Mouse (Mus musculus) CH12.LX (cell line): ENCODE measurements around the gene Cdh18. TPM values are rescaled to one million over a fixed set of nuclear protein-coding genes. Genes with fewer than 3 reads are reported as not detected.

ENCODE experiments used
- DNase-seq: peaks from one replicate; pipeline ENCODE4 v3.0.0-alpha.2; 2013; ENCODE audit errors: extremely low read depth
- H3K27ac ChIP-seq: 2 replicates; pipeline ENCODE4 v1.5.1; 2012; ENCODE audit warnings: low read depth, mild to moderate bottlenecking, control low read depth, moderate library complexity; ENCODE audit not compliant: insufficient read depth
- H3K27me3 ChIP-seq: replicated peaks from 2 replicates; pipeline ENCODE3; 2012; ENCODE audit warnings: inconsistent platforms
- H3K36me3 ChIP-seq, 2 experiments: replicated peaks in 1 of 2; 2 replicates each; pipeline versions ENCODE3 to v1.6.1; 2012; ENCODE audit warnings: inconsistent platforms in 1 of 2, low read length in 1 of 2, mild to moderate bottlenecking in 1 of 2, mixed read lengths in 1 of 2, moderate library complexity in 1 of 2; ENCODE audit not compliant: control insufficient read depth in 1 of 2, insufficient read depth in 1 of 2
- H3K4me1 ChIP-seq, 2 experiments: 2 replicates each; pipeline ENCODE4 v1.6.1; 2012; ENCODE audit warnings: inconsistent platforms in 1 of 2, moderate library complexity in 1 of 2; ENCODE audit not compliant: insufficient read depth in 2 of 2, control insufficient read depth in 1 of 2
- H3K4me2 ChIP-seq: 2 replicates; pipeline ENCODE4 v1.6.1; 2012; ENCODE audit warnings: low read depth, mild to moderate bottlenecking, control low read depth; ENCODE audit not compliant: poor library complexity, insufficient read depth, severe bottlenecking
- H3K4me3 ChIP-seq, 3 experiments: fragments of 150-350 bp in 1 of 3; sonication (generic) in 1 of 3; replicated peaks in 1 of 3; 2 replicates each; pipeline versions ENCODE3 to v1.5.1; 2011 to 2012; ENCODE audit warnings: low read depth in 2 of 3, low read length in 2 of 3, mild to moderate bottlenecking in 2 of 3, moderate library complexity in 2 of 3, control low read depth in 1 of 3, improper control_type of control experiment in 1 of 3, inconsistent platforms in 1 of 3, mixed read lengths in 1 of 3; ENCODE audit not compliant: poor library complexity in 1 of 3
- H3K79me2 ChIP-seq: replicated peaks from 2 replicates; pipeline ENCODE4 v1.6.1; 2012; ENCODE audit warnings: mild to moderate bottlenecking, moderate library complexity; ENCODE audit not compliant: control insufficient read depth, poor library complexity, insufficient read depth, severe bottlenecking; ENCODE audit errors: extremely low read depth
- H3K9ac ChIP-seq: 2 replicates; pipeline ENCODE4 v1.6.1; 2012; ENCODE audit warnings: low read depth, mild to moderate bottlenecking, control low read depth, moderate library complexity; ENCODE audit not compliant: insufficient read depth
- H3K9me3 ChIP-seq: replicated peaks from 2 replicates; pipeline ENCODE3; 2012; ENCODE audit warnings: low read length, inconsistent platforms, mixed read lengths
- BHLHE40 ChIP-seq: IDR thresholded peaks from 2 replicates; pipeline ENCODE4 v1.6.1; 2011; ENCODE audit warnings: mild to moderate bottlenecking, low read depth, low read length, improper control_type of control experiment
- CTCF ChIP-seq, 2 experiments: IDR thresholded peaks in 1 of 2; conservative IDR thresholded peaks in 1 of 2; 2 replicates each; pipeline ENCODE4 v1.5.1; 2011 to 2012; ENCODE audit warnings: low read depth in 2 of 2, low read length in 2 of 2, improper control_type of control experiment in 1 of 2, inconsistent platforms in 1 of 2, mild to moderate bottlenecking in 1 of 2, moderate library complexity in 1 of 2
- E2F4 ChIP-seq: IDR thresholded peaks from 2 replicates; pipeline ENCODE4 v1.6.1; 2011; ENCODE audit warnings: low read depth, low read length, improper control_type of control experiment; ENCODE audit not compliant: insufficient replicate concordance
- ELF1 ChIP-seq: IDR thresholded peaks from 2 replicates; pipeline ENCODE4 v1.6.1; 2014; ENCODE audit warnings: low read depth, mild to moderate bottlenecking, inconsistent platforms, low read length, improper control_type of control experiment
- HCFC1 ChIP-seq: IDR thresholded peaks from 2 replicates; pipeline ENCODE4 v1.6.1; 2012; ENCODE audit warnings: low read depth, mild to moderate bottlenecking, inconsistent platforms, low read length, improper control_type of control experiment
- JUN ChIP-seq: IDR thresholded peaks from 2 replicates; pipeline ENCODE4 v1.6.1; 2011; ENCODE audit warnings: low read depth, mild to moderate bottlenecking, low read length, improper control_type of control experiment, moderate library complexity; ENCODE audit not compliant: insufficient read depth
- JUND ChIP-seq: conservative IDR thresholded peaks from 2 replicates; pipeline ENCODE4 v1.6.1; 2011; ENCODE audit warnings: low read depth, low read length, improper control_type of control experiment
- KAT2A ChIP-seq: IDR thresholded peaks from 2 replicates; pipeline ENCODE4 v1.6.1; 2012; ENCODE audit warnings: low read length, improper control_type of control experiment, inconsistent platforms; ENCODE audit not compliant: insufficient replicate concordance
- MAFK ChIP-seq: IDR thresholded peaks from 2 replicates; pipeline ENCODE4 v1.6.1; 2011; ENCODE audit warnings: low read length, improper control_type of control experiment; ENCODE audit not compliant: insufficient replicate concordance
- MEF2A ChIP-seq: IDR thresholded peaks from 2 replicates; pipeline ENCODE4 v1.6.1; 2014; ENCODE audit warnings: low read depth, mild to moderate bottlenecking, inconsistent platforms, low read length, improper control_type of control experiment, borderline replicate concordance
- NELFE ChIP-seq: IDR thresholded peaks from 2 replicates; pipeline ENCODE4 v1.6.1; 2011; ENCODE audit warnings: low read depth, low read length, improper control_type of control experiment
- NRF1 ChIP-seq: IDR thresholded peaks from 2 replicates; pipeline ENCODE4 v1.6.1; 2014; ENCODE audit warnings: low read depth, mild to moderate bottlenecking, inconsistent platforms, low read length, improper control_type of control experiment, moderate library complexity
- PAX5 ChIP-seq: IDR thresholded peaks from 2 replicates; pipeline ENCODE4 v1.6.1; 2012; ENCODE audit warnings: low read length, inconsistent platforms, mixed read lengths
- POLR2AphosphoS2 ChIP-seq: IDR thresholded peaks from 2 replicates; pipeline ENCODE4 v1.6.1; 2011; ENCODE audit warnings: low read depth, low read length, improper control_type of control experiment
- RAD21 ChIP-seq: IDR thresholded peaks from 2 replicates; pipeline ENCODE4 v1.6.1; 2011; ENCODE audit warnings: low read depth, mild to moderate bottlenecking, low read length, improper control_type of control experiment, moderate library complexity
- RCOR1 ChIP-seq: conservative IDR thresholded peaks from 2 replicates; pipeline ENCODE4 v1.6.1; 2012; ENCODE audit warnings: low read depth, mild to moderate bottlenecking, inconsistent platforms, low read length, improper control_type of control experiment
- TBP ChIP-seq: conservative IDR thresholded peaks from 2 replicates; pipeline ENCODE4 v1.6.1; 2011; ENCODE audit warnings: low read depth, low read length, improper control_type of control experiment
- TCF12 ChIP-seq: IDR thresholded peaks from 2 replicates; pipeline ENCODE4 v1.6.1; 2014; ENCODE audit warnings: low read depth, mild to moderate bottlenecking, inconsistent platforms, low read length, improper control_type of control experiment
- USF2 ChIP-seq: conservative IDR thresholded peaks from 2 replicates; pipeline ENCODE4 v1.6.1; 2011; ENCODE audit warnings: low read depth, low read length, improper control_type of control experiment
- ZNF384 ChIP-seq: IDR thresholded peaks from 2 replicates; pipeline ENCODE4 v1.6.1; 2012; ENCODE audit warnings: low read depth, low read length, improper control_type of control experiment, inconsistent platforms
- dilution Hi-C: fragments of 300-500 bp; cut with MboI; formaldehyde crosslinking; loops from 2 replicates; pipeline ENCODE4 v1.14.3; 2020; ENCODE audit warnings: low sequenced_read_pairs; ENCODE audit not compliant: extremely low pct_unique_long_range_greater_than_20kb, extremely low pct_ligation_motif_present
- in situ Hi-C: fragments of 300-500 bp; cut with MboI; formaldehyde crosslinking; loops from 3 replicates; pipeline ENCODE4 v1.14.3; 2019; ENCODE audit warnings: low sequenced_read_pairs, low pct_ligation_motif_present, low pct_unique_long_range_greater_than_20kb, mixed read lengths
- polyA plus RNA-seq: library from polyadenylated mRNA; unstranded; fragments of >175 nt; gene quantifications from 2 replicates; pipeline ENCODE4 v1.2.1, GENCODE M21; 2012; ENCODE audit warnings: low read depth; ENCODE audit not compliant: insufficient read length
- total RNA-seq, 2 experiments: library from RNA; depleted of rRNA; stranded (reverse); fragments of 300-350 nt in 1 of 2; fragments of >200 nt in 1 of 2; gene quantifications; 2 replicates each; pipeline ENCODE4 v1.2.3; 2012 to 2014

The Cdh18 gene
- total and polyA plus RNA-seq, 3 experiments, result not detected

- Histone ChIP-seq H3K36me3 (no peaks in the 10 kb centered on the region), H3K4me3 (no peak overlapping the region), H3K9me3 (peaks cover 28% of the 10 kb centered on the region), H3K27ac (no peak overlapping the region), H3K79me2 (no peaks in the 10 kb centered on the region), H3K27me3 (no peaks in the 10 kb centered on the region), H3K9ac (no peak overlapping the region), H3K4me1 (no peaks in the 10 kb centered on the region), H3K4me2 (no peak overlapping the region)
- dilution Hi-C loops, result no loop called here
- DNase-seq, result no peak
- TF ChIP-seq KAT2A, result no peak
- no peak for TF ChIP-seq TCF12
- TF ChIP-seq ZNF384, result no peak
- no peak for TF ChIP-seq USF2
- TF ChIP-seq JUND, result no peak
- TF ChIP-seq POLR2AphosphoS2, result no peak
- TF ChIP-seq JUN, result no peak
- no peak for TF ChIP-seq MAFK
- no peak for TF ChIP-seq HCFC1
- in situ Hi-C loops, result no loop called here
Observed at GRCm38 (mm10) chr15:23212068-23212467, 663.2 kb downstream of the Cdh18 start.

DNA sequence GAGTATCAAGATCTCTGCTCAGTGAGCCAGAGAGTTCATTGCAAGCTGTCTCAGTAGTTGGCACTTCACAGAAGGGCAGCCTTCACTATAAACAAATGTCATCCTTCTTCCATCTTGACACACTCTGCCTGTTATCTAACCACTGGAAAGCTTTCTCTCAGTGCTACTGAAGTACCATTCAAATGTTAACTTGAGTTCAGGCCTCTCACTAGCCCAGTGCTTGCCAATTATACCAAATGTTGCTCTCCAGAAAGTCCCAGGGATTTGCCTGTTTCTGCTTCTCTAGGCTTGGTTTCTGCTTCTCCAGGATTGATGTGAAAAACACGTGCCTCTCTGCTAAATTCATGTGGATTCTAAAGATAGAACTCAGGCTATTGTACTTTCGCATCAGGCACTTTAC is 681.8 kb downstream of the Cdh18 start:
- Histone ChIP-seq H3K27ac (no peak overlapping the region), H3K27me3 (no peaks in the 10 kb centered on the region)

More for the DNA sequence above, 681.8 kb downstream of the Cdh18 start:
- in situ Hi-C loops (no loop called here), dilution Hi-C loops (no loop called here)
- H3K79me2 ChIP-seq, result no peaks in the 10 kb centered on the region
- TF ChIP-seq ELF1 (no peak), RAD21 (no peak), RCOR1 (no peak), NELFE (no peak), NRF1 (no peak), ZNF384 (no peak), MAFK (no peak), JUN (no peak), CTCF (conservative IDR thresholded peaks at IDR 0.05 in 1 of 2, IDR thresholded peaks at IDR 0.05 in 1 of 2; ENCODE audit: low read depth in 2 of 2, low read length in 2 of 2) (no peak), E2F4 (no peak), BHLHE40 (no peak), MEF2A (no peak), TBP (no peak), POLR2AphosphoS2 (no peak), PAX5 (no peak), HCFC1 (no peak)
- no peak for DNase-seq
- H3K9ac ChIP-seq, result no peak overlapping the region
- no peaks in the 10 kb centered on the region for H3K4me1 ChIP-seq
- H3K4me3 ChIP-seq, result no peak overlapping the region
- H3K4me2 ChIP-seq, result no peak overlapping the region
- no peaks in the 10 kb centered on the region for H3K36me3 ChIP-seq
- H3K9me3 ChIP-seq, result peaks cover 30% of the 10 kb centered on the region
